Mouse (Mus musculus) CH12.LX (cell line): ENCODE data around the gene Fxr1. TPM values are rescaled to one million over a fixed set of nuclear protein-coding genes. Genes with fewer than 3 reads are reported as not detected.

ENCODE experiments used
- DNase-seq: peaks from one replicate; pipeline ENCODE4 v3.0.0-alpha.2; 2013; ENCODE audit errors: extremely low read depth
- H3K27ac ChIP-seq: 2 replicates; pipeline ENCODE4 v1.5.1; 2012; ENCODE audit warnings: low read depth, mild to moderate bottlenecking, control low read depth, moderate library complexity; ENCODE audit not compliant: insufficient read depth
- H3K27me3 ChIP-seq: replicated peaks from 2 replicates; pipeline ENCODE3; 2012; ENCODE audit warnings: inconsistent platforms
- H3K36me3 ChIP-seq, 2 experiments: replicated peaks in 1 of 2; 2 replicates each; pipeline versions ENCODE3 to v1.6.1; 2012; ENCODE audit warnings: inconsistent platforms in 1 of 2, low read length in 1 of 2, mild to moderate bottlenecking in 1 of 2, mixed read lengths in 1 of 2, moderate library complexity in 1 of 2; ENCODE audit not compliant: control insufficient read depth in 1 of 2, insufficient read depth in 1 of 2
- H3K4me1 ChIP-seq, 2 experiments: 2 replicates each; pipeline ENCODE4 v1.6.1; 2012; ENCODE audit warnings: inconsistent platforms in 1 of 2, moderate library complexity in 1 of 2; ENCODE audit not compliant: insufficient read depth in 2 of 2, control insufficient read depth in 1 of 2
- H3K4me2 ChIP-seq: 2 replicates; pipeline ENCODE4 v1.6.1; 2012; ENCODE audit warnings: low read depth, mild to moderate bottlenecking, control low read depth; ENCODE audit not compliant: poor library complexity, insufficient read depth, severe bottlenecking
- H3K4me3 ChIP-seq, 3 experiments: fragments of 150-350 bp in 1 of 3; sonication (generic) in 1 of 3; replicated peaks in 1 of 3; 2 replicates each; pipeline versions ENCODE3 to v1.5.1; 2011 to 2012; ENCODE audit warnings: low read depth in 2 of 3, low read length in 2 of 3, mild to moderate bottlenecking in 2 of 3, moderate library complexity in 2 of 3, control low read depth in 1 of 3, improper control_type of control experiment in 1 of 3, inconsistent platforms in 1 of 3, mixed read lengths in 1 of 3; ENCODE audit not compliant: poor library complexity in 1 of 3
- H3K79me2 ChIP-seq: replicated peaks from 2 replicates; pipeline ENCODE4 v1.6.1; 2012; ENCODE audit warnings: mild to moderate bottlenecking, moderate library complexity; ENCODE audit not compliant: control insufficient read depth, poor library complexity, insufficient read depth, severe bottlenecking; ENCODE audit errors: extremely low read depth
- H3K9ac ChIP-seq: 2 replicates; pipeline ENCODE4 v1.6.1; 2012; ENCODE audit warnings: low read depth, mild to moderate bottlenecking, control low read depth, moderate library complexity; ENCODE audit not compliant: insufficient read depth
- H3K9me3 ChIP-seq: replicated peaks from 2 replicates; pipeline ENCODE3; 2012; ENCODE audit warnings: low read length, inconsistent platforms, mixed read lengths
- BHLHE40 ChIP-seq: IDR thresholded peaks from 2 replicates; pipeline ENCODE4 v1.6.1; 2011; ENCODE audit warnings: mild to moderate bottlenecking, low read depth, low read length, improper control_type of control experiment
- CHD2 ChIP-seq: IDR thresholded peaks from 2 replicates; pipeline ENCODE4 v1.6.1; 2011; ENCODE audit warnings: low read length, improper control_type of control experiment
- E2F4 ChIP-seq: IDR thresholded peaks from 2 replicates; pipeline ENCODE4 v1.6.1; 2011; ENCODE audit warnings: low read depth, low read length, improper control_type of control experiment; ENCODE audit not compliant: insufficient replicate concordance
- ETS1 ChIP-seq: conservative IDR thresholded peaks from 2 replicates; pipeline ENCODE4 v1.6.1; 2012; ENCODE audit warnings: low read depth, mild to moderate bottlenecking, inconsistent platforms, low read length, improper control_type of control experiment, moderate library complexity
- JUN ChIP-seq: IDR thresholded peaks from 2 replicates; pipeline ENCODE4 v1.6.1; 2011; ENCODE audit warnings: low read depth, mild to moderate bottlenecking, low read length, improper control_type of control experiment, moderate library complexity; ENCODE audit not compliant: insufficient read depth
- MAZ ChIP-seq: IDR thresholded peaks from 2 replicates; pipeline ENCODE4 v1.6.1; 2012; ENCODE audit warnings: low read depth, mild to moderate bottlenecking, inconsistent platforms, low read length, improper control_type of control experiment, moderate library complexity
- PAX5 ChIP-seq: IDR thresholded peaks from 2 replicates; pipeline ENCODE4 v1.6.1; 2012; ENCODE audit warnings: low read length, inconsistent platforms, mixed read lengths
- RCOR1 ChIP-seq: conservative IDR thresholded peaks from 2 replicates; pipeline ENCODE4 v1.6.1; 2012; ENCODE audit warnings: low read depth, mild to moderate bottlenecking, inconsistent platforms, low read length, improper control_type of control experiment
- SMC3 ChIP-seq: IDR thresholded peaks from 2 replicates; pipeline ENCODE4 v1.6.1; 2011; ENCODE audit warnings: low read depth, low read length, improper control_type of control experiment
- TCF12 ChIP-seq: IDR thresholded peaks from 2 replicates; pipeline ENCODE4 v1.6.1; 2014; ENCODE audit warnings: low read depth, mild to moderate bottlenecking, inconsistent platforms, low read length, improper control_type of control experiment
- USF2 ChIP-seq: conservative IDR thresholded peaks from 2 replicates; pipeline ENCODE4 v1.6.1; 2011; ENCODE audit warnings: low read depth, low read length, improper control_type of control experiment
- ZC3H11A ChIP-seq: IDR thresholded peaks from 2 replicates; pipeline ENCODE4 v1.6.1; 2012; ENCODE audit warnings: low read depth, mild to moderate bottlenecking, inconsistent platforms, low read length, improper control_type of control experiment
- ZMIZ1 ChIP-seq: IDR thresholded peaks from 2 replicates; pipeline ENCODE4 v1.6.1; 2012; ENCODE audit warnings: low read depth, mild to moderate bottlenecking, inconsistent platforms, low read length, improper control_type of control experiment
- ZNF384 ChIP-seq: IDR thresholded peaks from 2 replicates; pipeline ENCODE4 v1.6.1; 2012; ENCODE audit warnings: low read depth, low read length, improper control_type of control experiment, inconsistent platforms
- dilution Hi-C: fragments of 300-500 bp; cut with MboI; formaldehyde crosslinking; loops from 2 replicates; pipeline ENCODE4 v1.14.3; 2020; ENCODE audit warnings: low sequenced_read_pairs; ENCODE audit not compliant: extremely low pct_unique_long_range_greater_than_20kb, extremely low pct_ligation_motif_present
- in situ Hi-C: fragments of 300-500 bp; cut with MboI; formaldehyde crosslinking; loops from 3 replicates; pipeline ENCODE4 v1.14.3; 2019; ENCODE audit warnings: low sequenced_read_pairs, low pct_ligation_motif_present, low pct_unique_long_range_greater_than_20kb, mixed read lengths
- polyA plus RNA-seq: library from polyadenylated mRNA; unstranded; fragments of >175 nt; gene quantifications from 2 replicates; pipeline ENCODE4 v1.2.1, GENCODE M21; 2012; ENCODE audit warnings: low read depth; ENCODE audit not compliant: insufficient read length
- total RNA-seq, 2 experiments: library from RNA; depleted of rRNA; stranded (reverse); fragments of 300-350 nt in 1 of 2; fragments of >200 nt in 1 of 2; gene quantifications; 2 replicates each; pipeline ENCODE4 v1.2.3; 2012 to 2014

Fxr1 gene
- total and polyA plus RNA-seq, 3 experiments = 83.9 to 120 (median 119) TPM

DNA sequence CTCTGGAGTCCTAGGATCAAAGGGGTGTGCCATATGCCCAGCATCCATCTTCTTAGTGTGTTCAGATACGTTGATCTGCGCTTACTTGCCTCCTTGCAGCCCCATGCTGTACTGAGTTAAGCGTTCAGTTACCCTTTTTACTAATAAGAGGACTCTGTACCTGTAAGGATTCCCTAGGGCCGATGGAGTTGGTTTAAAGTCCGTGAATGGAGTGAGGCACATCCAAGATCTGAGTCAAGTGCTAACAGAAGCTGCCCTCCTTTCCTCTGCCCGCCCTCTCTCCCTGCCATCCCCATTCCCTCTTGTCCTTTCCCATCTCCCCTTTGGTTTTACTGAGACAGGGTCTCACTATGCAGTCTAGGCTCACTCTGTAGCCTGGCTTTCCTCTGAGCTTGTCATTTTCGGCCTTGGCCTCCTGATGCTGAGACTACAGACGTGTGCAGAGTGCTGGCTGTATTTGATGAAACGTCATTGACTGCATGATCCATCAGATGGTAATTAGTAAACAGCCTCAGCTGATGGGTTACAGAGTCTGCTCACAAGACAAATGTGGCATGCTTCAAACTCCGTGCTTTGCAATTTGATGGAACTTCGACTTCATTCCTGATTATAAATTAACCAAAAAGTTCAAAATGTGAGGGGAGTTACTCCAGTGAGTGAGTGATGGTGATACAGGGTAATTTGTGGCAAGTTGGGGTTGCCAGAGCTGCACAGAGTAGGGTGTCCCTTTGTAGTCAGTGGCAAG, 92.4 kb downstream of the Fxr1 start:
- Histone ChIP-seq H3K9me3 (no peaks in the 10 kb centered on the region), H3K27me3 (no peaks in the 10 kb centered on the region), H3K79me2 (no peaks in the 10 kb centered on the region), H3K36me3 (no peaks in the 10 kb centered on the region), H3K4me2 (no peak overlapping the region), H3K4me1 (peaks cover 0 to 13% of the 10 kb centered on the region in 2 experiments; a peak in 1 of 4 replicates), H3K9ac (no peak overlapping the region), H3K4me3 (no peak overlapping the region), H3K27ac (no peak overlapping the region)
- in situ Hi-C loops = no loop called here
- TF ChIP-seq PAX5 = no peak
- TF ChIP-seq TCF12 = no peak
- no peak for TF ChIP-seq E2F4
- TF ChIP-seq BHLHE40 = no peak
- no peak for TF ChIP-seq ZMIZ1
- dilution Hi-C loops = no loop called here
- DNase-seq = no peak

DNA sequence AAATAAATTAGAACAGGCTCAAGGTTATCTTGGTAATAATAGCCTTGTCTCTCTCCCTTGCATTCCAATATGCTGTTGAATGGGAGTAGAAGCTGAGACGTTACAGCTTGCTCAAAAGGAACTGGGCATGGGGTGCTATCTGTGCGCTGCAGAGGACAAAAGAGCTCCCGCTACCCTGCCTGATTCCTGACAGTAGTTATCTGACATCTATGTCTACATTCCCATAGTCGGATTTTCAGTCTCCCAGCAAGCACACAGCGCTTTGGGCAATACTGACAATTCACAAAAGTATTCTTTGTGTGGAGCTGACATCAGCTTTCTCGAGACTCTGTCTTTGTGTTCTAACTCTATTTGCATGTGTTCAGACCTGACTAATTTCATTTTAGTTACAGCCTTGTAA, 96.1 kb downstream of the Fxr1 start:
- Histone ChIP-seq H3K36me3 (no peaks in the 10 kb centered on the region), H3K4me3 (no peak overlapping the region), H3K27me3 (no peaks in the 10 kb centered on the region), H3K4me2 (no peak overlapping the region), H3K27ac (no peak overlapping the region), H3K9me3 (peaks cover 2% of the 10 kb centered on the region), H3K4me1 (peaks cover 0 to 10% of the 10 kb centered on the region in 2 experiments; a peak in 1 of 4 replicates), H3K9ac (no peak overlapping the region), H3K79me2 (no peaks in the 10 kb centered on the region)
- in situ Hi-C loops = no loop called here
- TF ChIP-seq MAZ (no peak), RCOR1 (no peak), E2F4 (no peak), ZNF384 (no peak), ZC3H11A (no peak), ETS1 (no peak), CHD2 (no peak), USF2 (no peak), TCF12 (no peak), SMC3 (no peak), JUN (no peak)
- no peak for DNase-seq
- dilution Hi-C loops = no loop called here
